ENCODE assay signal across 5 mouse cellular contexts in genomic region chr5:125488953-125489352, GRCm38 (mm10). TPM values are rescaled to one million over a fixed set of nuclear protein-coding genes. Genes with fewer than 3 reads are reported as not detected.
"Had no signal": no experiment of that assay in that cellular context is flagged by ENCODE, and none has a peak within 500 bp of the region (broad histone marks: within the 10 kb centered on the region; RNA-seq: fewer than 3 reads in every experiment).

No protein-coding gene starts in this region.

RNA-seq across cellular contexts. Expression of gene Tmem132b, which starts 42.6 kb away (rescaled TPM):
- total RNA-seq: megakaryocyte-erythroid progenitor cell, adult 5-6 weeks had no signal
- polyA plus RNA-seq: liver, embryonic 14.5 days; liver, embryonic 16.5 days; lung, embryonic 14.5 days; lung, embryonic 16.5 days had no signal
